Mouse (Mus musculus) heart, postnatal 10 days (tissue): ENCODE data around the gene Cpa2. TPM values are rescaled to one million over a fixed set of nuclear protein-coding genes. Genes with fewer than 3 reads are reported as not detected.

Source experiments
- DNase-seq, 2 experiments: peaks; one replicate each; pipeline ENCODE4 v3.0.0; 2021
- intact Hi-C: fragments of 180-260 bp; cut with DNase I; formaldehyde crosslinking; loops from one replicate; pipeline ENCODE4 v1.15.1; 2025
- total RNA-seq, 2 experiments: library from RNA; stranded (reverse); gene quantifications; 2 replicates each; pipeline ENCODE4 v1.2.3; 2021

Cpa2 gene
- under 1 TPM; 0.17 to 0.65 TPM for total RNA-seq

GRCm38 (mm10) chr6:30541009-30541799, at the start of gene Cpa2:
Gene Cpa2 (plus strand): TSS chr6:30541582.
- intact Hi-C loops: no loop called here
- peak in 1 of 2 experiments; percentile 28 for DNase-seq

- no peak for DNase-seq
- intact Hi-C loops: no loop called here
Measured at GRCm38 (mm10) chr6:30499049-30499448, 42.3 kb upstream of the Cpa2 start.

GRCm38 (mm10) chr6:30508824-30509223, 32.6 kb upstream of the Cpa2 start:
- DNase-seq: no peak
- intact Hi-C loops: no loop called here

- DNase-seq: peak; percentile 100
- intact Hi-C loops: loop anchor here (5.0 kb wide), 1 partner anchor 388 kb away; the partner anchor contains the start of gene Copg2
Measured at GRCm38 (mm10) chr6:30509265-30510239, 31.8 kb upstream of the Cpa2 start, which contains the start of the genes Tmem209 and Ssmem1. Gene Tmem209 (minus strand): TSS chr6:30509783. Gene Ssmem1 (plus strand): TSS chr6:30509849.

- intact Hi-C loops: loop anchor here (5.0 kb wide), 1 partner anchor 387 kb away; the partner anchor contains the start of gene Copg2
- DNase-seq: peak; percentile 15 to 25
Measured at GRCm38 (mm10) chr6:30510291-30510690, 31.1 kb upstream of the Cpa2 start.

GRCm38 (mm10) chr6:30514242-30514641, 27.1 kb upstream of the Cpa2 start:
- no peak for DNase-seq
- intact Hi-C loops: loop anchor here (5.0 kb wide), 1 partner anchor 383 kb away; the partner anchor contains the start of gene Copg2

GRCm38 (mm10) chr6:30520400-30520799, 21.0 kb upstream of the Cpa2 start:
- intact Hi-C loops: no loop called here
- no peak for DNase-seq

- intact Hi-C loops: no loop called here
- peak in 1 of 2 experiments; percentile 27 for DNase-seq
Measured at GRCm38 (mm10) chr6:30525456-30526332, 15.7 kb upstream of the Cpa2 start.

- intact Hi-C loops: no loop called here
- DNase-seq: peak; percentile 31 to 46
Measured at GRCm38 (mm10) chr6:30526586-30527515, 14.5 kb upstream of the Cpa2 start.

GRCm38 (mm10) chr6:30528800-30529199, 12.6 kb upstream of the Cpa2 start:
- DNase-seq: peak in 1 of 2 experiments; percentile 20
- intact Hi-C loops: no loop called here

- intact Hi-C loops: loop anchor here (10.0 kb wide), 2 partner anchors 389 to 449 kb away; no protein-coding TSS in a partner anchor
- DNase-seq: peak; percentile 51 to 66
Measured at GRCm38 (mm10) chr6:30535340-30535739, 6.0 kb upstream of the Cpa2 start.

GRCm38 (mm10) chr6:30538240-30538639, 3.1 kb upstream of the Cpa2 start:
- intact Hi-C loops: loop anchor here (10.0 kb wide), 2 partner anchors 387 to 447 kb away; no protein-coding TSS in a partner anchor
- DNase-seq: no peak

GRCm38 (mm10) chr6:30538800-30539199, 2.6 kb upstream of the Cpa2 start:
- intact Hi-C loops: loop anchor here (10.0 kb wide), 2 partner anchors 386 to 446 kb away; no protein-coding TSS in a partner anchor
- no peak for DNase-seq

GRCm38 (mm10) chr6:30542277-30542676, 895 bp downstream of the Cpa2 start:
- no peak for DNase-seq
- intact Hi-C loops: no loop called here

- peak in 1 of 2 experiments; percentile 16 for DNase-seq
- intact Hi-C loops: no loop called here
Measured at GRCm38 (mm10) chr6:30543077-30543476, 1.7 kb downstream of the Cpa2 start.

GRCm38 (mm10) chr6:30543851-30544250, 2.5 kb downstream of the Cpa2 start:
- intact Hi-C loops: no loop called here
- no peak for DNase-seq

- peak in 1 of 2 experiments; percentile 42 for DNase-seq
- intact Hi-C loops: no loop called here
Measured at GRCm38 (mm10) chr6:30545689-30546088, 4.3 kb downstream of the Cpa2 start.

- intact Hi-C loops: no loop called here
- DNase-seq: peak in 1 of 2 experiments; percentile 58
Measured at GRCm38 (mm10) chr6:30546571-30547273, 5.3 kb downstream of the Cpa2 start.
